Mouse (Mus musculus) gastrocnemius, adult 8-10 months (tissue): ENCODE results near the gene Celf2. TPM values are rescaled to one million over a fixed set of nuclear protein-coding genes. Genes with fewer than 3 reads are reported as not detected.

Source experiments
- DNase-seq, 2 experiments: peaks; one replicate each; pipeline ENCODE4 v3.0.0; 2022; ENCODE audit warnings: low spot score in 2 of 2
- total RNA-seq, 4 experiments: library from RNA; stranded (reverse); gene quantifications; 2 replicates each; pipeline ENCODE4 v1.2.4; 2022

The Celf2 gene
- total RNA-seq, 4 experiments from 2014 or later, result 81.5 to 106 (median 88.0) TPM

DNA sequence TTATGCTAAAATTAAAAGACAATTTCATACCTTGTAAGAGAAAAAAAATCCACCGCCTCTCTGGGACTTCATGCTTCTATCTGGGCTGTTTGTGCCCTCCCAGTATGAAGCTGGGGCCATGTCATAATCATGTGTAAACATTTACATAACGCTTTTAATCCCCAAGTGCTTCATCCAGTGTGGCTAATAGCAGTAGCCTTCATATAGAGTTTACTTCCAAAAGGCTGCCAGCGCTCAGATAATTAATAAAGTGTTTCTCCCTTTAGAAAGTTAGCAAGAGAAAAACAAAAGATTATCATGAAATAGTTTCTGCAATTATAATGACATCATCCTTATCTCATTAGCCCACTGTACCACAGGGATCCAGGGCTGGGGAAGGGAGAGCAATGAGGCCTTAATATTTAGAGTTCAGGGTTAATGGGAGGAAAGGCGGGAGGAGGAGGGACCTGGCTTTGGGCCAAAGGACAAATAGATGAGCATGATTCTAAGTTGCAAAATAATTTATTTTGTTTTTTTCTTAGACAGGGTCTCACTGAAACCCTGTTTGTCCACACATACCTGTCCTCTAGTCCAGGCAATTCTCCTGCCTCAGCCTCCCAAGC lies 425.8 kb downstream of the Celf2 start:
- no peak for DNase-seq

DNA sequence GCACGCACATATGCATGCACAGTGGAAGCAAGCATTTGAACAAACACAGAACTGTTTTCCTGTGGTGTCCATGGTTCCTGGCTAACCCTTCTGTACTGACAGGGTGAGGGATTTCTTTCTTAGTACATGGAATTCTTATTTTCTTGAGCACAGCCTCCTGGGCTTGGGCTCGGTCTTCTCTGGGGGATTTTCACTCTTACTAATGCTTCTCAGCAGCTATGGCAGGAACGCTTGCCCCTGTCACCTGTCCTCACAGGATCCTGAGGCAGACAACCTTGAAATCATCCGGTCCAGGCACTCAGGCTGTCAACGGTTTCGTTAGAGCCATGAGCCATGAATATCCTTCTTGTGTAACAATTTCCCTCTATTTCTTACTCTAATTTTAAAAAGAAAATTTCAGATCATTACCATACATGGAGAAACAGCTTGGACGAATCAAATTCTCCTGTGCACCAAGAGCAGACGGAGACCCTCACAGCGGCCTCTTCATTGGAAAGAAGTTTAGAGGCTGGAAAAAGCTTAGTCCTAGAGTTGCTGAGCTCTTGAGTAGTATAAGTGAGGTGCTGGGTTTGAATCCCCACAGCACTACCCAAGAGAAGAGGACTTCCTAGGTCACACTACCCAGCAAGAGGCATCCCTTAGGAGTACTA lies 426.9 kb downstream of the Celf2 start:
- no peak for DNase-seq

GRCm38 (mm10) chr2:7080794-7081783 lies 428.3 kb downstream of the Celf2 start:
- DNase-seq, result no peak

GRCm38 (mm10) chr2:7080086-7080485 lies 429.3 kb downstream of the Celf2 start:
- DNase-seq, result no peak

GRCm38 (mm10) chr2:7079390-7079789 lies 430.0 kb downstream of the Celf2 start:
- DNase-seq, result no peak

DNA sequence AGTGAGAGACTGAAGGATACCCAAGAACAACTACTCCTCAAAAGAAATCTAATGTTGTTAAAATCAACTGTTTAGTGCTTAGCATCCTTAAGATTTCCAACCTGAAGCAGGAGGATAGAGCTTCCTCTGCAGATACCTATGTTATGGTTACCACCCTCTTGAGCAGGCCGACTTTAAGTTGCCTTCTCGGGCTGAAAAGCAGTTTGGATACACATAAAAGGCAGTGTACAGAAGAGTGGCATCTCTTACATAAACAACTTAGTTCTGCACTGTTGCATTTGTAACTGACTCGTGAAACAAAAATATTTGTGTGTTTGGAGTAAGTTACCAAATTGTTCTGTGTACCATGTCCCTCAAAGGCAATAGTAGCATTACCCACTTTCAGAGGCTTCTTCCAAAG lies 435.6 kb downstream of the Celf2 start:
- no peak for DNase-seq

DNA sequence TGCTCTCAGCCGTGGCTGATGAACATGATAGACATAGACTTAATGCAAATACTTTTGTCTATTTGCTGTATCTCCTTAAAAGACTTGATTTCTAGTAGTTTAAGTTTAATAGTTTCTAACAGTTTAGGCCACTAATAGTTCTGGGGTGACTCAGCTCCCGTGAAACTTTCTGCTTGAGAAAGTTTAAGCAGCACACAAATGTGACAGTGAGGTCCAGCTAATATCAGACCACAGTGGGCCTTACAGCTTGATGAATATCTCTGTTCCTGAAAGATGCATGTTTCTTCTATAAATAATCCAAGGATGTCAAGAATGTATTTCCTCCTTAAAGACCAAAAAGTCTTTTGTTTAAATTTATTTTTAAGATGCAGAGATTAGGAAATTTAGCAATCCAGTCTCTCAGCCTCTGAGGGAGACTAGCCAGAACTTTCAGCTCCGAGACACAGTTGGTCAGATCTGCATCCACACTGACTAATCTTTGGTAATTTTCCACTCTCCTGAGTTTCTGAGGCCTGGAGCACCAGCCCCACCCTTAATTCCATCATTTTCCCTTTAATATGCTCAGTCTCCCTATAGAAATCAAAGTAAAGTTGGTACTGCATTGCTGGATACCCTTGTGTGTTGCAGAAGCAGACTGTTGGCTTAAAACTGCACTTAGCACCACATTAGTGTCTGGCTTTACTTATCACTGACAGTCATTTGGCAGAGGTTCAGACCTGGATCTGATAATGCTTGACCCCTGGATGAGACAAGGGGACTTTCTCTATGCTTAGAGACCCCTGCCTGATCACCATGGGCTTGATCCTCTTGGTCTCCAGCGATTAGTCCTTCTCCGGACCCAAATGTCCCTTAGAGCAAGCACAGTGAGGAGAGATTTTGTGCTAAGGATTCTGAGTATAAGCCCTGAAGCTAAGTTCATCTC lies 436.8 kb downstream of the Celf2 start:
- DNase-seq, result no peak

DNA sequence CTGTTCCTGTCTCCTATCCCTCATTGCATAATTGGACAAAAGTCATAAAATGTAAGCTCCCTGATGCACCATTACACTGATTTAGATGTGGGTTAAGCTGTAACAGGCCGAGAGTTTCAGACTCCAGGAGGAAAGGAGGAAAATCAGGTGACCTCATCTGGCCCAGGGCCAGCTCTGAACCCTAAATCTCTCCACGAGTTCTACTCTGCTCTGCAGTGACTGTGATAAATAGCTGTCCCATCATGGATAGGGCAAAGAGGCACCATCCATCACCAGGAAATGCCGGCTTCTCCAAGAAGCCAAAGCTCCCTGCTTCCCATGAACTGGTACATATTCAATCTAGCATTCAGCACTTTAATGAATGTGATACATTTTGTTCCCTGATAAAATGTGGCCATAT lies 439.9 kb downstream of the Celf2 start:
- no peak for DNase-seq

- no peak for DNase-seq
These were observed 441.1 kb downstream of the Celf2 start for GRCm38 (mm10) chr2:7068281-7068680.

DNA sequence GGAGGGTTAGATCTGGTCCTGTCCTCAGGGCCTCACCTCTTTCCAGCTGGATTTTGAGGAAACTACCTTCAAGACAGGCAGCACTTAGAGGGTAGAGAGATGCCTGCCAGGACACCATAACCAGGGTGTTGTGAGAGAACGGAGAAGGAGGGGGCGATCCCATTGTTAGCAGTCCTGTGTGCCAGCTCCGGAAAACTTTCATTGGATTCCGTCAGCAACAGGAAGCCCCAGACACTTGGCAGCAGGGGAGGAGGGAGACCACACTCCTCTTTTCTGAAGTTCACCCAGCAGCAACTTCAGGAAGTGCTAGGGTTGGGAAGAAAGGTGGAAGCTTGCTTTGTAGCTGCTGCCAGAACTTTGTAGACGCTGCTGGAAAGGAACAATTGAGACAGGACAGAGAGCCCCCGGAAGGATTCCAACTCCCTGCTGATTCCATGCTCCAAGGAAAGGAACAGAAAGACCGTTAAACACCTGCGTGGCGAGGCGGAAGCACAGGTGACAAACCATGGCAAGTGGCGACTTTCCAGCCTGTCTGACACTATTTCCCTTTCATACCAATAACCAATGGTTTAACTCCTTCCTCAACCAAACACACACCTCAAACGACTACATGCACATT lies 445.7 kb downstream of the Celf2 start:
- no peak for DNase-seq

DNA sequence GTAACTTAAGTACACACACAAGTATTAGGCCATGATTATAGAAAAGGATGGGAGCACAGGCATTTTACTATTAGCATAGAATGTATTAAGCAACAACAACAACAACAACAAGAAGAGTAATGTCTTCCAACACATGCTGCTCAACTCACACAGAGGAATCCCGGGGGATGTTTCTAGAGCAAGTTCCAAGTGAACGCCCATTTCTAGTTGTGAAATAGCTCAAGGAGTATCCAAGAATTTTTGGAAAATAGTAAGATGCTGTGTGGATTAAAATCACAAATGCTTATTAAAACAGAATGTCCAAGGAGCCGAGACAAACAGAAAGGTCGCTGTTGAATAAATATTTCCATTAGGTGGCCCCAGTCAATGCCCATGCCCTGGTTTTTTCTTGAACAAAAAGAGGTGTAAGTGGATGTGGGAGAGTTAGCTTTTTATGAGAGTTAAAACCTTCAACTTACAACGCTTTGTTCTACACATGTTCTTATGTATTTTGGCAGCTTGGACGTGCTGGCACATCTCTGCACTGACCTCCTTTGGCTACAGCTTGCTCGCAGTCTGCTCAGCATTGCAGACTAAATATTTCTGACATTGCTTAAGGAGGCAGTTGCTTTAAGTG lies 448.8 kb downstream of the Celf2 start:
- DNase-seq, result no peak

DNA sequence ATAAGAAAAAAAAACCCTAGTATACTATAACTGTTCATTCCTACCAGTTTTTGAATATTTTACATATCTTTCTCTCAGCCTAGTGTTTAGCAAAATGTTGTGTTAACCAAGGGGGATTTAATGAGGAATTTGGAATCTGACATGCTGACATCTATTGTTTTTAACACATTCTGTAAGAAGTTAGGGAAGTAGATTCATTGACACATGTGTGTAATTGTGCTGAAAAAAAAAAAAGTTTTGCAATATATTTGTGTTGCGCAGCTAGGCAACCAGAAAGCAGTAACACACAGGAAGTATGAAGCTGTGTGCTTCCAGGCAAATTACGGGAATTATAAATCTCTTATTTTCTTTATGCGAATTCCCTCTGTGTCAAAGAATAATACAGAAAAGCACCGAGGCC lies 453.0 kb downstream of the Celf2 start:
- no peak for DNase-seq

GRCm38 (mm10) chr2:7055958-7056357 lies 453.4 kb downstream of the Celf2 start:
- DNase-seq, result no peak

- no peak for DNase-seq
These were observed 458.3 kb downstream of the Celf2 start for GRCm38 (mm10) chr2:7051090-7051489.

- no peak for DNase-seq
These were observed 463.2 kb downstream of the Celf2 start for GRCm38 (mm10) chr2:7046155-7046554.

GRCm38 (mm10) chr2:7045531-7045930 lies 463.8 kb downstream of the Celf2 start:
- no peak for DNase-seq

- DNase-seq, result no peak
These were observed 465.4 kb downstream of the Celf2 start for GRCm38 (mm10) chr2:7043770-7044459.

GRCm38 (mm10) chr2:7040940-7041339 lies 468.4 kb downstream of the Celf2 start:
- DNase-seq, result no peak

DNA sequence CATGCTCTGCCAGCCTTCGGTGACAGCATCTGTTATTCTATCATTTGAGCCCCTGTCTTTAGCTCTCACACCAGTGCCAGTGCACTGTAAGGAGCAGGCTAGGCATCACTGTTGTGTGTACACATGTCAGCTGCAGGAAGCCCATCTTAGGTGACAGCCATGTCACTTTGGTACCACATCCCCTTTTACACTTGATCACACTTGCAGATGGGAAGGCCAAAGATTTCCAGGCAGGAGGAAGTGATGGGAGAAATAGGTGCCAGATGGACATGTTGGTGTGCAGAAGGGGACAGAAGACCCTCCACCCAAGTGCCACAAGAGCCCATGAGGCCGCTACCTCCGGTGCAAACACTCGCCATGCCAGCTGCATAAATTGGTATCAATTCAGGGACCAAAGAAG lies 470.4 kb downstream of the Celf2 start:
- DNase-seq, result no peak

DNA sequence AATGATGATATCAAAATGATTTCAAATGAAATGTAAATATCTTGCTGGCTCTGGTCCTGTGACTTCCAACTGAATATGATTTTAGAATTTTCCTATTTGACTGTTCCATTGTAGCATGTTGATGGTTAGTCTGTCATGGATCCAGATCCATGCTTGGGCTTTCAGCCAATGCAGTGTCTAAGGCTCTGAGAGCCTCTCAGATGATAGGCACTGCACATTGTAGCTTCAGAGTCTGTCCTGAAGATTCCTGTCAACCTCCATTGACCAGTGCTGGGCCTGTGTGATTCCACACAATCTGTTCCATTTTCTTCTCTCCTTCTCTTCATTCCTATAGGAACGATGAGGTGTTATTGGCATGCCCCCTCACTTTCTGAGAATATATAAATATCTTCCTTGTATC lies 478.0 kb downstream of the Celf2 start:
- DNase-seq, result no peak
